In the genomic region with DNA sequence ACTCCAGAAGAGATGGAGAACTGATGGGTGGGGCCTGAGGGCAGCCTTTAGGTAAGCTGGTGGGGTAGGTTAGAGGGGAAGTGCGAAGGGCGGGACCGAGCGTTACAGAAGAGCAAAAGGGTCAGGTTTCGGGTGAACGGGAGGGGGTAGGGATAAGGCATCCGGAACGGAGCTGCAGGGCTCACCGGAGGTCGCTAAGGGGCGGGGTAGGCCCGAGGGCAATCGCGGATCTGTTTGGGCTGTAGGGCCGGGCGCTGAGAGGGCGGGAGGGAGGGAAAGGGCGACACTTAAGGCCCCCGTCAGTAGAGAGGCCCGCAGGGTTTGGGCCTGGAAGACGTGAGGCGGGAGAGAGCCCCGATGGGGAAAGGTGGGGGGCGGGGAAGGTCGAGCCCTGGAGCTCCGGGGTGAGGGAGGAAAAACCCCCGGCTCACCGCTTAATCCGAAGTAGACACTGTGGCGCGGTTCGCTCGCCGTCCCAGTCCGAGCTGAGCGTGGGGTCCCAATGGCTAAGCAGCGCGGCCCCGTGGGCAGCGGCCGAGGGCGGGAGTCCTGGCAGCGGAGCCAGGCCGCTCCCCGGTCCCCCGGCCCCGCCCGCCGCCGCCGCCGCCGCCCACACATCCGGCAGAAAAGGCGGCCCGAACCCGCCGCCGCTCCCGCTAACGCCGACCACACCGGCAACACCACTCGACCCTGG, we compare ENCODE assay signal across 7 mouse cellular contexts. TPM values are rescaled to one million over a fixed set of nuclear protein-coding genes. Genes with fewer than 3 reads are reported as not detected.
DNase-seq lines count a peak whose midpoint lies in the region; ATAC-seq and TF ChIP-seq lines count a peak whose summit lies in the region.

No protein-coding gene starts in this region.

- TF ChIP-seq POLR2A in spleen, adult 2 months (IDR thresholded peaks at IDR 0.05; ENCODE audit: low read depth, low read length) = no peak

- peaks cover 52% of the 10 kb centered on the region for H3K36me3 ChIP-seq in G1E (replicated peaks)
- H3K36me3 ChIP-seq in erythroblast, embryonic 14.5 days (ENCODE audit: control insufficient read depth) = peaks cover 47% of the 10 kb centered on the region
- H3K36me3 ChIP-seq in intestine, embryonic 15.5 days = peaks cover 8% of the 10 kb centered on the region; the same call in 1 of the 2 replicates
- peaks cover 7% of the 10 kb centered on the region for H3K36me3 ChIP-seq in spleen, adult 2 months (ENCODE audit: control insufficient read depth, insufficient read depth, low read length)

- no peaks in the 10 kb centered on the region for H3K9me3 ChIP-seq in G1E (replicated peaks)
- no peaks in the 10 kb centered on the region for H3K9me3 ChIP-seq in erythroblast, embryonic 14.5 days (ENCODE audit: control insufficient read depth, low read length)
- no peaks in the 10 kb centered on the region for H3K9me3 ChIP-seq in intestine, embryonic 15.5 days

- WGBS in intestine, embryonic 15.5 days = under 1% methylated on average over 36 of the region's 64 CpGs
- under 1% methylated on average over 62 of the region's 64 CpGs for WGBS in spleen, adult 2 months

- no peaks in the 10 kb centered on the region for H3K27me3 ChIP-seq in G1E (ENCODE audit: insufficient read depth, low read length)
- no peaks in the 10 kb centered on the region for H3K27me3 ChIP-seq in erythroblast, embryonic 14.5 days (ENCODE audit: control insufficient read depth)
- H3K27me3 ChIP-seq in intestine, embryonic 15.5 days (replicated peaks) = no peaks in the 10 kb centered on the region
- no peaks in the 10 kb centered on the region for H3K27me3 ChIP-seq in spleen, adult 2 months (ENCODE audit: control insufficient read depth, insufficient read depth, low read length)

- peaks cover 37% of the 10 kb centered on the region for H3K4me1 ChIP-seq in G1E (ENCODE audit: insufficient read depth, low read depth, low read length)
- H3K4me1 ChIP-seq in erythroblast, embryonic 14.5 days (ENCODE audit: control insufficient read depth) = peaks cover 37% of the 10 kb centered on the region
- H3K4me1 ChIP-seq in intestine, embryonic 15.5 days (replicated peaks) = peaks cover 16% of the 10 kb centered on the region; the same call in 1 of the 2 replicates
- H3K4me1 ChIP-seq in spleen, adult 2 months (ENCODE audit: control insufficient read depth, insufficient read depth, insufficient read length) = no peaks in the 10 kb centered on the region

- no peak for TF ChIP-seq CTCF in G1E (IDR thresholded peaks at IDR 0.05; ENCODE audit: low read depth, low read length)
- TF ChIP-seq CTCF in spleen, adult 2 months (IDR thresholded peaks at IDR 0.05; ENCODE audit: extremely low read depth, insufficient read depth, insufficient read length, insufficient replicate concordance) = no peak

- peak overlapping the region; percentile 88 for H3K27ac ChIP-seq in intestine, embryonic 15.5 days
- peak overlapping the region; percentile 88 for H3K27ac ChIP-seq in spleen, adult 2 months (ENCODE audit: insufficient read depth, low read length)

- H3K9ac ChIP-seq in intestine, embryonic 15.5 days = peak overlapping the region; percentile 88

- H3K4me2 ChIP-seq in intestine, embryonic 15.5 days (replicated peaks) = peak overlapping the region; percentile 73

- ATAC-seq in G1E (ENCODE audit: extremely low read depth, insufficient number of reproducible peaks, low FRiP score, poor library complexity, severe bottlenecking) = 0 out of 2 replicates have a peak, but pooled peaks have one; percentile 5
- peak; percentile 76 for ATAC-seq in intestine, embryonic 15.5 days

- peak overlapping the region; percentile 93 for H3K4me3 ChIP-seq in G1E (ENCODE audit: low read depth, low read length)
- peak overlapping the region; percentile 95 for H3K4me3 ChIP-seq in erythroblast, embryonic 14.5 days (replicated peaks)
- peak overlapping the region; percentile 90 for H3K4me3 ChIP-seq in intestine, embryonic 15.5 days (replicated peaks)
- H3K4me3 ChIP-seq in spleen, adult 2 months (ENCODE audit: extremely low read depth, insufficient read depth, insufficient read length) = peak overlapping the region; percentile 85

- DNase-seq in CD4-positive helper T cell, adult 2 months (ENCODE audit: low read depth, low spot score) = peak; percentile 61
- DNase-seq in G1E (ENCODE audit: low spot score) (peak; percentile 62), adipocyte (ENCODE audit: low spot score) (no peak)
- peak; percentile 49 for DNase-seq in lung, postnatal 36 days
- peak; percentile 8 to 47 for DNase-seq in spleen, adult 2 months (ENCODE audit: low read depth in 1 of 2, low spot score in 2 of 2)

RNA-seq across cellular contexts. Expression of gene Ube2z, which starts 0.5 kb away (rescaled TPM):
- total RNA-seq in G1E (2014; fragmentation: Nextera tagmentation) = 35.6 and 38.5 TPM in 2 replicates
- total RNA-seq in G1E (2017) = 34.6 and 35.8 TPM in 2 replicates
- 25.8 and 31.9 TPM in 2 replicates for polyA plus RNA-seq in G1E (2012)
- 1.1 and 1.5 TPM in 2 replicates for polyA plus RNA-seq in erythroblast, embryonic 14.5 days (2012)
- 35.3 and 37.1 TPM in 2 replicates for polyA plus RNA-seq in intestine, embryonic 15.5 days (2015; fragmentation: Nextera tagmentation; extraction: Ambion mirVana)
- 20.1 and 20.2 TPM in 2 replicates for polyA plus RNA-seq in spleen, adult 2 months (2012; rRNA removed)

RNA-seq across cellular contexts. Expression of gene Atp5g1, which starts 10.8 kb away (rescaled TPM):
- total RNA-seq in G1E (2014; fragmentation: Nextera tagmentation) (304 and 320 TPM in 2 replicates), G1E (2017) (108 and 129 TPM in 2 replicates)
- polyA plus RNA-seq in G1E (2012) = 196 and 385 TPM in 2 replicates
- polyA plus RNA-seq in erythroblast, embryonic 14.5 days (2012) = 12.4 and 31.7 TPM in 2 replicates
- 930 and 1,145 TPM in 2 replicates for polyA plus RNA-seq in intestine, embryonic 15.5 days (2015; fragmentation: Nextera tagmentation; extraction: Ambion mirVana)
- 193 and 219 TPM in 2 replicates for polyA plus RNA-seq in spleen, adult 2 months (2012; rRNA removed)

RNA-seq across cellular contexts. Expression of gene Snf8, which starts 30.0 kb away (rescaled TPM):
- 38.7 and 48.4 TPM in 2 replicates for total RNA-seq in G1E (2014; fragmentation: Nextera tagmentation)
- 58.4 and 62.3 TPM in 2 replicates for total RNA-seq in G1E (2017)
- 154 and 196 TPM in 2 replicates for polyA plus RNA-seq in G1E (2012)
- polyA plus RNA-seq in erythroblast, embryonic 14.5 days (2012) = 17.0 and 17.7 TPM in 2 replicates
- 96.3 and 105 TPM in 2 replicates for polyA plus RNA-seq in intestine, embryonic 15.5 days (2015; fragmentation: Nextera tagmentation; extraction: Ambion mirVana)
- 15.6 and 18.1 TPM in 2 replicates for polyA plus RNA-seq in spleen, adult 2 months (2012; rRNA removed)

RNA-seq across cellular contexts. Expression of gene Gip, which starts 40.3 kb away (rescaled TPM):
- total RNA-seq in G1E (2014; fragmentation: Nextera tagmentation) = not detected in 2 replicates
- total RNA-seq in G1E (2017) = 0.76 TPM in 1 of 2 replicates, not detected in the other
- polyA plus RNA-seq in G1E (2012) = not detected in 2 replicates
- not detected in 2 replicates for polyA plus RNA-seq in erythroblast, embryonic 14.5 days (2012)
- 4.9 and 5.8 TPM in 2 replicates for polyA plus RNA-seq in intestine, embryonic 15.5 days (2015; fragmentation: Nextera tagmentation; extraction: Ambion mirVana)
- polyA plus RNA-seq in spleen, adult 2 months (2012; rRNA removed) = not detected in 2 replicates

RNA-seq across cellular contexts. Expression of gene Calcoco2, which starts 47.1 kb away (rescaled TPM):
- not detected in 2 replicates for total RNA-seq in G1E (2014; fragmentation: Nextera tagmentation)
- total RNA-seq in G1E (2017) = not detected in 2 replicates
- polyA plus RNA-seq in G1E (2012) = not detected in 2 replicates
- 0.02 TPM in 1 of 2 replicates, not detected in the other for polyA plus RNA-seq in erythroblast, embryonic 14.5 days (2012)
- not detected in 2 replicates for polyA plus RNA-seq in intestine, embryonic 15.5 days (2015; fragmentation: Nextera tagmentation; extraction: Ambion mirVana)
- polyA plus RNA-seq in spleen, adult 2 months (2012; rRNA removed) = not detected in 2 replicates
